Mouse (Mus musculus): Measurements from ENCODE around the gene Gm12117. TPM values are rescaled to one million over a fixed set of nuclear protein-coding genes. Genes with fewer than 3 reads are reported as not detected.

Gene Gm12117
- total and polyA plus RNA-seq, 2 experiments, result not detected

DNA sequence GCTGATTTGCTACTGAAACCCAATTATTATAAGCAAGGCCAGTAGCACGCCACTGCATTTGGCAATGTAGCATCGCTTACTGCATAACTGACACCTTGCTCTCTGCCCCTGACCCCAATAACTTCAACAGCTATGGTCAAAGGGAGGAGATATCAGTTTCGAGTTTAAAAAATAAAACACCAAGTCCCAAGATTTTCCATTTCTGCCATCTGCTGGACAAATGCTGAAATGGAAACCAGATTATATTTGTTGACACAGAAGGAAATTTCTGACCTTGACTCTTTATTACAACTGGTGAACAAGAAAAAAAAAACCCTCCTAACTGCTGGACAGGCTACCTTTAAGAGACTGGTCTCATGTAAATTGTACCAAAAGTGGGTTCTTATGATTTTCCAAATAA, 18.9 kb upstream of the Gm12117 start:
- Histone ChIP-seq H3K4me3 (ENCODE audit: insufficient read depth, low read depth, low read length) (no peak overlapping the region), H3K4me1 (ENCODE audit: control insufficient read depth, insufficient read depth, low read length) (peaks cover 1% of the 10 kb centered on the region; the same call in 1 of the 2 replicates), H3K9ac (ENCODE audit: low read depth, low read length) (no peak overlapping the region), H3K27me3 (ENCODE audit: control insufficient read depth, insufficient read depth, low read length) (no peaks in the 10 kb centered on the region), H3K36me3 (ENCODE audit: control insufficient read depth, insufficient read depth, low read length) (no peaks in the 10 kb centered on the region), H3K79me2 (ENCODE audit: control insufficient read depth, insufficient read depth, low read length) (no peaks in the 10 kb centered on the region), H3K27ac (replicated peaks; ENCODE audit: insufficient read depth, low read depth, low read length) (no peak overlapping the region)
- peak; percentile 15; the same call in 1 of the 2 replicates for TF ChIP-seq CTCF (IDR thresholded peaks at IDR 0.05; ENCODE audit: low read depth, low read length)
- no peak for TF ChIP-seq POLR2A (IDR thresholded peaks at IDR 0.05; ENCODE audit: extremely low read depth, insufficient read depth, low read length)
- peak; percentile 39 for DNase-seq (ENCODE audit: extremely low read depth, low read depth, low spot score)
- 30% methylated on average over 3 of the region's 3 CpGs for WGBS

DNA sequence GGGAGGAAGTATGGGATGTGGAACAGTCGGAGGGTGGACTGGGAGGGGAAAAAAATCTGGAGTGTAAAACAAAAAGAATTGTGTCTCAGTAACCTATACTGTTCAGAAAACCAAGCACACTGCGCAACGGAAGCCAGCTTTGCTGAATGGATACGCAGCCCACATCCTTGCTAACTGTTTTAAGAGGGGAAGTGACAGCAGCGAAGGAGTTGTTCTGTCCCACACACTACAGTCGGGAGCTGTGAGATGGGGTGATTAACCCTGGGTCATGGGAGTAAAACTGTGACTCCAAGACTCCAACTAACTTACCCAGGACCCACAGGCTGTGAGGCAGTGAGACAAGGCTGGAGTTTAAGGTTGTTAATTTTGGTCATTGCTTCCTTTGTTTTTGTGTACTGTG, 17.5 kb upstream of the Gm12117 start:
- H3K4me1 ChIP-seq (ENCODE audit: control insufficient read depth, insufficient read depth, low read length), result peaks cover 1% of the 10 kb centered on the region; the same call in 1 of the 2 replicates
- 76% methylated on average over 6 of the region's 6 CpGs for WGBS
- no peaks in the 10 kb centered on the region for H3K79me2 ChIP-seq (ENCODE audit: control insufficient read depth, insufficient read depth, low read length)
- no peak for TF ChIP-seq POLR2A (IDR thresholded peaks at IDR 0.05; ENCODE audit: extremely low read depth, insufficient read depth, low read length)
- no peak for TF ChIP-seq CTCF (IDR thresholded peaks at IDR 0.05; ENCODE audit: low read depth, low read length)
- no peak overlapping the region for H3K27ac ChIP-seq (replicated peaks; ENCODE audit: insufficient read depth, low read depth, low read length)
- no peak for DNase-seq (ENCODE audit: extremely low read depth, low read depth, low spot score)
- H3K4me3 ChIP-seq (ENCODE audit: insufficient read depth, low read depth, low read length), result no peak overlapping the region
- H3K9ac ChIP-seq (ENCODE audit: low read depth, low read length), result no peak overlapping the region
- no peaks in the 10 kb centered on the region for H3K36me3 ChIP-seq (ENCODE audit: control insufficient read depth, insufficient read depth, low read length)
- no peaks in the 10 kb centered on the region for H3K27me3 ChIP-seq (ENCODE audit: control insufficient read depth, insufficient read depth, low read length)

DNA sequence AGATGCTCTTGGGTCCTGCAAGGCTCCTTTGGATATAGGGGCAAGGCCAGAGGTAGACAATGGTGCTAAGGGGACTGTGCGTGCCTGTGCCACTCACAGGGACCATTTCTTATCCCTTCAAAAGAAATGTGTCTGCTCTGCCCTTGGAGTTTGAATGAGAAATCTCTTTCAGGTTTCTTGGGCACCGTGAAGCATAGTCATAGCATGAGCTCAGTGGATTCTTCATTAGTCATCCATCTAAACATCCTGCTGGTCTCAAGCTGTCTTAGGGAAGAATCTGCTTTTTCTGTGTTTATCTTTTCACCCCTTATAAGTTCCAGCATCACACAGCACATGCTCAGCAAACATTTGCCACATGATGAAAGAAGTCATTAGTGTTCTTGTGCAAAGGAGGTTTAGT, 2.0 kb upstream of the Gm12117 start:
- TF ChIP-seq POLR2A (IDR thresholded peaks at IDR 0.05; ENCODE audit: extremely low read depth, insufficient read depth, low read length) (no peak), CTCF (IDR thresholded peaks at IDR 0.05; ENCODE audit: low read depth, low read length) (no peak)
- DNase-seq (ENCODE audit: extremely low read depth, low read depth, low spot score), result no peak
- no peaks in the 10 kb centered on the region for H3K4me1 ChIP-seq (ENCODE audit: control insufficient read depth, insufficient read depth, low read length)
- no peak overlapping the region for H3K4me3 ChIP-seq (ENCODE audit: insufficient read depth, low read depth, low read length)
- H3K36me3 ChIP-seq (ENCODE audit: control insufficient read depth, insufficient read depth, low read length), result no peaks in the 10 kb centered on the region
- H3K27ac ChIP-seq (replicated peaks; ENCODE audit: insufficient read depth, low read depth, low read length), result no peak overlapping the region
- no peaks in the 10 kb centered on the region for H3K79me2 ChIP-seq (ENCODE audit: control insufficient read depth, insufficient read depth, low read length)
- H3K27me3 ChIP-seq (ENCODE audit: control insufficient read depth, insufficient read depth, low read length), result no peaks in the 10 kb centered on the region
- WGBS, result 90% methylated on average over 2 of the region's 2 CpGs
- no peak overlapping the region for H3K9ac ChIP-seq (ENCODE audit: low read depth, low read length)

DNA sequence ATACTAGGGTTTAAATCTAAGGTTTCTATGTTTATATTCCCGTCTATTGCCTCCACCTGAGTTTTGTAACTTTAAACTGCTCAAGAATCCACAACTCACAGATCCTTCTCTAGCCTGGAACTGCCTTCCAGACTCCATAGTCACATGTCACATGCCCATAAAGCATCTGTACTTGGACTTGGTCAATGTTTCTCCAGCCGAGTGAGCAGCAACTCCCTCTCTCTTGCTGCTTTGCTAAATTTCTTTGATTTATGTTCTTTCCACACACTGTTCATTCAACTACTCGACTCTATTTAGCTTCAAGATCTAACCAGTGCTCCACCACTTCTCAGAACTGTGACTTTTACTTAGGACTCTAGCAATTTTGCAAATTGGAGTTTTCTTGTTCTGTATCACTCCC, 1.7 kb downstream of the Gm12117 start:
- TF ChIP-seq CTCF (IDR thresholded peaks at IDR 0.05; ENCODE audit: low read depth, low read length) (no peak), POLR2A (IDR thresholded peaks at IDR 0.05; ENCODE audit: extremely low read depth, insufficient read depth, low read length) (no peak)

DNA sequence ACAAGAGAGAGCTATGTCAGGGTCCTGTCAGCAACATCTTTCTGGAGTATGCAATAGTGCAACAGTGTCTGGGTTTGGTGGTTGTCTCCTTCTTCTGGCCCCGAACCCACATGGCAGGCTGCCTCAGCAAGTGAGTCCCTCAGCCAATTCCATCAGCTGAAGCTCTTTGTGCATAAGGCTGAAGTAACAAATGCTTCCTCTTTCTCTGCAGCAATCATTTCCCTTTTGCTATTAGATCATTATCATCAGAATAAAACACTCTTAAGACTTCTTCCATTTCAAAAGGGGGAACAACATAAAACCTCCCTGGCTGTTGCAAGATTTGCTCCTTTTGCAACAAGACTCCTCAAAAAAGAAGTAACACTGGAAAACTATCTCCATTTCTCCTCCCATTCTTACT, 2.2 kb downstream of the Gm12117 start:
- no peaks in the 10 kb centered on the region for H3K4me1 ChIP-seq (ENCODE audit: control insufficient read depth, insufficient read depth, low read length)
- no peaks in the 10 kb centered on the region for H3K79me2 ChIP-seq (ENCODE audit: control insufficient read depth, insufficient read depth, low read length)
- TF ChIP-seq POLR2A (IDR thresholded peaks at IDR 0.05; ENCODE audit: extremely low read depth, insufficient read depth, low read length), result no peak
- TF ChIP-seq CTCF (IDR thresholded peaks at IDR 0.05; ENCODE audit: low read depth, low read length), result no peak
- H3K4me3 ChIP-seq (ENCODE audit: insufficient read depth, low read depth, low read length), result no peak overlapping the region
- no peak overlapping the region for H3K27ac ChIP-seq (replicated peaks; ENCODE audit: insufficient read depth, low read depth, low read length)
- H3K27me3 ChIP-seq (ENCODE audit: control insufficient read depth, insufficient read depth, low read length), result no peaks in the 10 kb centered on the region
- no peak overlapping the region for H3K9ac ChIP-seq (ENCODE audit: low read depth, low read length)
- H3K36me3 ChIP-seq (ENCODE audit: control insufficient read depth, insufficient read depth, low read length), result no peaks in the 10 kb centered on the region
- DNase-seq (ENCODE audit: extremely low read depth, low read depth, low spot score), result no peak
- 86% methylated on average over 1 of the region's 1 CpGs for whole genome bisulfite sequencing

More for the DNA sequence above, 1.7 kb downstream of the Gm12117 start:
- no peak for DNase-seq (ENCODE audit: extremely low read depth, low read depth, low spot score)
- Histone ChIP-seq H3K27ac (replicated peaks; ENCODE audit: insufficient read depth, low read depth, low read length) (no peak overlapping the region), H3K27me3 (ENCODE audit: control insufficient read depth, insufficient read depth, low read length) (no peaks in the 10 kb centered on the region), H3K36me3 (ENCODE audit: control insufficient read depth, insufficient read depth, low read length) (no peaks in the 10 kb centered on the region), H3K79me2 (ENCODE audit: control insufficient read depth, insufficient read depth, low read length) (no peaks in the 10 kb centered on the region), H3K4me1 (ENCODE audit: control insufficient read depth, insufficient read depth, low read length) (no peaks in the 10 kb centered on the region), H3K9ac (ENCODE audit: low read depth, low read length) (no peak overlapping the region), H3K4me3 (ENCODE audit: insufficient read depth, low read depth, low read length) (no peak overlapping the region)
- WGBS, result 84% methylated on average over 3 of the region's 3 CpGs

- no peaks in the 10 kb centered on the region for H3K36me3 ChIP-seq (ENCODE audit: control insufficient read depth, insufficient read depth, low read length)
- no peak overlapping the region for H3K27ac ChIP-seq (replicated peaks; ENCODE audit: insufficient read depth, low read depth, low read length)
- no peak overlapping the region for H3K4me3 ChIP-seq (ENCODE audit: insufficient read depth, low read depth, low read length)
- no peak overlapping the region for H3K9ac ChIP-seq (ENCODE audit: low read depth, low read length)
- no peak for DNase-seq (ENCODE audit: extremely low read depth, low read depth, low spot score)
- no peaks in the 10 kb centered on the region for H3K79me2 ChIP-seq (ENCODE audit: control insufficient read depth, insufficient read depth, low read length)
- TF ChIP-seq POLR2A (IDR thresholded peaks at IDR 0.05; ENCODE audit: extremely low read depth, insufficient read depth, low read length) (no peak), CTCF (IDR thresholded peaks at IDR 0.05; ENCODE audit: low read depth, low read length) (no peak)
- 92% methylated on average over 3 of the region's 3 CpGs for WGBS
- H3K27me3 ChIP-seq (ENCODE audit: control insufficient read depth, insufficient read depth, low read length), result no peaks in the 10 kb centered on the region
- H3K4me1 ChIP-seq (ENCODE audit: control insufficient read depth, insufficient read depth, low read length), result no peaks in the 10 kb centered on the region
Observed at GRCm38 (mm10) chr11:33240295-33240694, 36.2 kb downstream of the Gm12117 start.
